Mouse (Mus musculus) kidney, adult 2 months (tissue): Measurements from ENCODE around the gene Cped1. TPM values are rescaled to one million over a fixed set of nuclear protein-coding genes. Genes with fewer than 3 reads are reported as not detected.
A peak's percentile ranks its signal among the peaks of the same experiment; 100 is the strongest.

Experiments
- DNase-seq: peaks from one replicate; pipeline ENCODE4 v3.0.0; 2021
- H3K27ac ChIP-seq: fragments of 200-500 bp; 2 replicates; pipeline ENCODE4 v1.5.1; 2012; ENCODE audit warnings: low read depth, low read length, control low read depth, inconsistent platforms; ENCODE audit not compliant: insufficient read depth
- H3K27me3 ChIP-seq: fragments of 200-500 bp; replicated peaks from 2 replicates; pipeline ENCODE4 v1.6.1; 2012; ENCODE audit warnings: mild to moderate bottlenecking, moderate library complexity, low read length, inconsistent platforms; ENCODE audit not compliant: control insufficient read depth, insufficient read depth
- H3K36me3 ChIP-seq: fragments of 200-500 bp; 2 replicates; pipeline ENCODE4 v1.6.1; 2012; ENCODE audit warnings: mild to moderate bottlenecking, moderate library complexity, low read length, inconsistent platforms; ENCODE audit not compliant: control insufficient read depth, insufficient read depth
- H3K4me1 ChIP-seq: fragments of 200-500 bp; 2 replicates; pipeline ENCODE4 v1.6.1; 2011; ENCODE audit warnings: low read length; ENCODE audit not compliant: control insufficient read depth, insufficient read depth
- H3K4me3 ChIP-seq: fragments of 200-500 bp; 2 replicates; pipeline ENCODE4 v1.5.1; 2011; ENCODE audit warnings: mild to moderate bottlenecking, low read depth, low read length, control low read depth; ENCODE audit not compliant: insufficient read depth
- CTCF ChIP-seq: fragments of 200-500 bp; conservative IDR thresholded peaks from 2 replicates; pipeline ENCODE4 v1.5.1; 2011; ENCODE audit warnings: low read depth, mild to moderate bottlenecking, control low read depth, low read length, moderate library complexity, mixed read lengths; ENCODE audit not compliant: insufficient read depth, insufficient read length
- POLR2A ChIP-seq: fragments of 200-500 bp; IDR thresholded peaks from one replicate; pipeline ENCODE4 v1.6.1; 2011; ENCODE audit warnings: low read depth, low read length, control low read depth
- WGBS: fragments of 180-500 bp; shearing (Covaris S2); methylation state at CpG from one replicate; pipeline ENCODE4 v1.1.7; 2018; 5-methylcytosine and 5-hydroxymethylcytosine counted together
- polyA plus RNA-seq: library from polyadenylated mRNA; depleted of rRNA; stranded (reverse); fragments of >200 nt; gene quantifications from 2 replicates; pipeline ENCODE4 v1.2.3, GENCODE M21; 2012

Cped1 gene
- polyA plus RNA-seq, 1 experiment: 6.2 TPM

- Histone ChIP-seq H3K27ac (no peak overlapping the region), H3K27me3 (no peaks in the 10 kb centered on the region), H3K4me1 (no peaks in the 10 kb centered on the region), H3K4me3 (no peak overlapping the region), H3K36me3 (no peaks in the 10 kb centered on the region)
- DNase-seq: no peak
- 91% methylated on average over 7 of the region's 7 CpGs for WGBS
- TF ChIP-seq POLR2A (no peak), CTCF (no peak)
Observed at GRCm38 (mm10) chr6:22078686-22079264, 93.1 kb downstream of the Cped1 start.

- no peak for DNase-seq
- 65% methylated on average over 5 of the region's 5 CpGs for WGBS
- no peaks in the 10 kb centered on the region for H3K36me3 ChIP-seq
- TF ChIP-seq POLR2A (no peak), CTCF (no peak)
- H3K4me3 ChIP-seq: no peak overlapping the region
- no peaks in the 10 kb centered on the region for H3K27me3 ChIP-seq
- no peak overlapping the region for H3K27ac ChIP-seq
- no peaks in the 10 kb centered on the region for H3K4me1 ChIP-seq
Observed at GRCm38 (mm10) chr6:22086056-22086455, 100.3 kb downstream of the Cped1 start.

GRCm38 (mm10) chr6:22088346-22089064 is 102.8 kb downstream of the Cped1 start:
- WGBS: 56% methylated on average over 17 of the region's 17 CpGs
- DNase-seq: peak; percentile 43
- Histone ChIP-seq H3K4me1 (no peaks in the 10 kb centered on the region), H3K36me3 (no peaks in the 10 kb centered on the region), H3K4me3 (no peak overlapping the region), H3K27me3 (no peaks in the 10 kb centered on the region), H3K27ac (no peak overlapping the region)
- TF ChIP-seq CTCF: peak; percentile 52
- TF ChIP-seq POLR2A: no peak

- no peak overlapping the region for H3K4me3 ChIP-seq
- no peaks in the 10 kb centered on the region for H3K36me3 ChIP-seq
- no peaks in the 10 kb centered on the region for H3K27me3 ChIP-seq
- TF ChIP-seq POLR2A (no peak), CTCF (no peak)
- no peaks in the 10 kb centered on the region for H3K4me1 ChIP-seq
- DNase-seq: no peak
- 81% methylated on average over 5 of the region's 5 CpGs for WGBS
- H3K27ac ChIP-seq: no peak overlapping the region
Observed at GRCm38 (mm10) chr6:22091773-22092172, 106.1 kb downstream of the Cped1 start.

- Histone ChIP-seq H3K27me3 (no peaks in the 10 kb centered on the region), H3K36me3 (no peaks in the 10 kb centered on the region), H3K4me3 (no peak overlapping the region), H3K27ac (no peak overlapping the region), H3K4me1 (no peaks in the 10 kb centered on the region)
- TF ChIP-seq CTCF (no peak), POLR2A (no peak)
- WGBS: 87% methylated on average over 5 of the region's 5 CpGs
- no peak for DNase-seq
Observed at GRCm38 (mm10) chr6:22093792-22094191, 108.1 kb downstream of the Cped1 start.

GRCm38 (mm10) chr6:22097709-22098108 is 112.0 kb downstream of the Cped1 start:
- WGBS: 42% methylated on average over 2 of the region's 2 CpGs
- Histone ChIP-seq H3K36me3 (no peaks in the 10 kb centered on the region), H3K4me3 (no peak overlapping the region), H3K27me3 (no peaks in the 10 kb centered on the region), H3K27ac (no peak overlapping the region), H3K4me1 (no peaks in the 10 kb centered on the region)
- TF ChIP-seq POLR2A: no peak
- TF ChIP-seq CTCF: no peak
- DNase-seq: peak; percentile 47

- H3K4me1 ChIP-seq: no peaks in the 10 kb centered on the region
- WGBS: 74% methylated on average over 5 of the region's 5 CpGs
- TF ChIP-seq CTCF: no peak
- no peak for TF ChIP-seq POLR2A
- no peak overlapping the region for H3K4me3 ChIP-seq
- no peak for DNase-seq
- no peaks in the 10 kb centered on the region for H3K27me3 ChIP-seq
- H3K36me3 ChIP-seq: no peaks in the 10 kb centered on the region
- H3K27ac ChIP-seq: no peak overlapping the region
Observed at GRCm38 (mm10) chr6:22099832-22100231, 114.1 kb downstream of the Cped1 start.
